ENCODE assay signal across 8 mouse cellular contexts in genomic region chr13:37657248-37657647, GRCm38 (mm10).
DNase-seq lines count a peak whose midpoint lies in the region; ATAC-seq and TF ChIP-seq lines count a peak whose summit lies in the region.

No protein-coding gene starts in this region.

- no peak for ATAC-seq in limb, embryonic 14.5 days (ENCODE audit: low FRiP score, low read depth)
- no peak for ATAC-seq in activated CD4-positive, CD25-positive, alpha-beta regulatory T cell, adult 4 months

- peak; percentile 38 for DNase-seq in limb, embryonic 14.5 days (ENCODE audit: low spot score)
- no peak for DNase-seq in limb, embryonic 10.5 days (ENCODE audit: low spot score)
- peak; percentile 9 for DNase-seq in cerebellum, adult 11-12 months
- DNase-seq in heart, adult 2 months = peak; percentile 72 to 87
- DNase-seq in layer of hippocampus, adult 11-12 months (ENCODE audit: low spot score) = peak; percentile 67
- peak; percentile 84 for DNase-seq in lung, postnatal 25 days (ENCODE audit: low spot score)
- DNase-seq in splenic B cell, adult 2 months (ENCODE audit: low read depth, low spot score) = peak; percentile 54

- no peak overlapping the region for H3K4me3 ChIP-seq in limb, embryonic 14.5 days (replicated peaks; ENCODE audit: low read length)
- H3K4me3 ChIP-seq in limb, embryonic 10.5 days = no peak overlapping the region
- H3K4me3 ChIP-seq in heart, adult 2 months = no peak overlapping the region

- 67% methylated on average over 16 of the region's 16 CpGs for WGBS in limb, embryonic 14.5 days
- 88% methylated on average over 16 of the region's 16 CpGs for WGBS in limb, embryonic 10.5 days
- 23% methylated on average over 16 of the region's 16 CpGs for WGBS in heart, adult 2 months

- H3K9ac ChIP-seq in limb, embryonic 14.5 days (ENCODE audit: low read depth, low read length, severe bottlenecking) = no peak overlapping the region
- H3K9ac ChIP-seq in heart, adult 2 months (ENCODE audit: low read depth, low read length) = no peak overlapping the region

- no peaks in the 10 kb centered on the region for H3K79me2 ChIP-seq in heart, adult 2 months (replicated peaks; ENCODE audit: control insufficient read depth, insufficient read depth, low read length)

- H3K4me1 ChIP-seq in limb, embryonic 14.5 days (ENCODE audit: control insufficient read depth, insufficient read depth, low read length) = no peaks in the 10 kb centered on the region
- H3K4me1 ChIP-seq in limb, embryonic 10.5 days = no peaks in the 10 kb centered on the region
- peaks cover 4% of the 10 kb centered on the region for H3K4me1 ChIP-seq in heart, adult 2 months (ENCODE audit: control insufficient read depth, insufficient read depth, low read length)

- peak; percentile 58; the same call in 1 of the 2 replicates for TF ChIP-seq EP300 in heart, adult 2 months (IDR thresholded peaks at IDR 0.05; ENCODE audit: insufficient read depth, low read depth, low read length)

- H3K36me3 ChIP-seq in limb, embryonic 14.5 days (ENCODE audit: control insufficient read depth, insufficient read depth, low read length) = no peaks in the 10 kb centered on the region
- no peaks in the 10 kb centered on the region for H3K36me3 ChIP-seq in limb, embryonic 10.5 days
- no peaks in the 10 kb centered on the region for H3K36me3 ChIP-seq in heart, adult 2 months (ENCODE audit: control insufficient read depth, insufficient read depth, low read length)
- H3K36me3 ChIP-seq in splenic B cell, adult 2 months (ENCODE audit: control insufficient read depth, insufficient read depth, low read length, poor library complexity, severe bottlenecking) = no peaks in the 10 kb centered on the region

- H3K27me3 ChIP-seq in limb, embryonic 14.5 days (ENCODE audit: control insufficient read depth, insufficient read depth, low read length) = no peaks in the 10 kb centered on the region
- no peaks in the 10 kb centered on the region for H3K27me3 ChIP-seq in limb, embryonic 10.5 days (ENCODE audit: low read depth, poor library complexity, severe bottlenecking)
- no peaks in the 10 kb centered on the region for H3K27me3 ChIP-seq in heart, adult 2 months (ENCODE audit: control insufficient read depth, insufficient read depth, low read length)
- no peaks in the 10 kb centered on the region for H3K27me3 ChIP-seq in splenic B cell, adult 2 months (ENCODE audit: control insufficient read depth, insufficient read depth, low read length, poor library complexity, severe bottlenecking)

- intact Hi-C loops in heart, adult 2 months (cut with DNase I) = loop anchor here (10.0 kb wide), 1 partner anchor 108 kb away; no protein-coding TSS in a partner anchor

- TF ChIP-seq POLR2A in limb, embryonic 14.5 days (IDR thresholded peaks at IDR 0.05; ENCODE audit: borderline replicate concordance, extremely low read depth, insufficient read depth, insufficient read length) = no peak
- no peak for TF ChIP-seq POLR2A in heart, adult 2 months (IDR thresholded peaks at IDR 0.05; ENCODE audit: insufficient read depth, low read depth, low read length)

- no peak overlapping the region for H3K4me2 ChIP-seq in limb, embryonic 14.5 days (replicated peaks; ENCODE audit: low read depth, low read length, severe bottlenecking)

- H3K27ac ChIP-seq in limb, embryonic 14.5 days (replicated peaks; ENCODE audit: low read depth, low read length) = no peak overlapping the region
- no peak overlapping the region for H3K27ac ChIP-seq in limb, embryonic 10.5 days
- H3K27ac ChIP-seq in heart, adult 2 months = peak overlapping the region; percentile 72

- TF ChIP-seq CTCF in heart, adult 2 months (IDR thresholded peaks at IDR 0.05) = no peak

- no peaks in the 10 kb centered on the region for H3K9me3 ChIP-seq in limb, embryonic 14.5 days (ENCODE audit: control insufficient read depth, low read length)
- no peaks in the 10 kb centered on the region for H3K9me3 ChIP-seq in limb, embryonic 10.5 days (replicated peaks)
